Mouse (Mus musculus): ENCODE measurements at regions not wholly inside any gene's neighbourhood (a gene's known extent, or its start where the extent isn't known, plus 50 kb on each side); places are given as distances from the start of the nearest gene placed in this dataset.

DNA sequence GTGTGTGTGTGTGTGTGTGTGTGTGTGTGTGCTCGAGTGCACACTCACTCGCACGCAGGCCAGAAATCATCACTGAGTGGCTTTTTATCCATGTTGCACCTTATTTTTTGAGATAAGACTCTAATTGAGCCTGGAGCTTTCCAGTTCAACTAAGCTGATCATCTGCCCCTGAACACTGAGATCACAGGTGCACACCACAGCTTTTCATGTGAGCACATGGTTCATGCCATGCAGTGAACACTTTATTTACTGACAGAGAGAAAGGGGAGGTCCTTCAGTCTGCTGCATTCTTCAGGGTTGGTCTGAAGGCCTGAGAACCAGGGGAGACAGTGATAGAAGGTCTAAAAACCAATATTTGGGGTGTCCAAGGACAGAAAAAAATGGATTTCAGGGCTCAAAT is 161.7 kb upstream of the Olig3 start:
- Histone ChIP-seq H3K4me3 (replicated peaks) (no peak overlapping the region), H3K27me3 (ENCODE audit: control insufficient read depth) (no peaks in the 10 kb centered on the region), H3K9me3 (ENCODE audit: control insufficient read depth, low read length) (no peaks in the 10 kb centered on the region), H3K4me1 (ENCODE audit: control insufficient read depth) (peaks cover 2% of the 10 kb centered on the region), H3K36me3 (ENCODE audit: control insufficient read depth) (no peaks in the 10 kb centered on the region)
- TF ChIP-seq GATA1 (IDR thresholded peaks at IDR 0.05; ENCODE audit: low read length) (no peak), TAL1 (IDR thresholded peaks at IDR 0.05; ENCODE audit: low read length) (no peak)

DNA sequence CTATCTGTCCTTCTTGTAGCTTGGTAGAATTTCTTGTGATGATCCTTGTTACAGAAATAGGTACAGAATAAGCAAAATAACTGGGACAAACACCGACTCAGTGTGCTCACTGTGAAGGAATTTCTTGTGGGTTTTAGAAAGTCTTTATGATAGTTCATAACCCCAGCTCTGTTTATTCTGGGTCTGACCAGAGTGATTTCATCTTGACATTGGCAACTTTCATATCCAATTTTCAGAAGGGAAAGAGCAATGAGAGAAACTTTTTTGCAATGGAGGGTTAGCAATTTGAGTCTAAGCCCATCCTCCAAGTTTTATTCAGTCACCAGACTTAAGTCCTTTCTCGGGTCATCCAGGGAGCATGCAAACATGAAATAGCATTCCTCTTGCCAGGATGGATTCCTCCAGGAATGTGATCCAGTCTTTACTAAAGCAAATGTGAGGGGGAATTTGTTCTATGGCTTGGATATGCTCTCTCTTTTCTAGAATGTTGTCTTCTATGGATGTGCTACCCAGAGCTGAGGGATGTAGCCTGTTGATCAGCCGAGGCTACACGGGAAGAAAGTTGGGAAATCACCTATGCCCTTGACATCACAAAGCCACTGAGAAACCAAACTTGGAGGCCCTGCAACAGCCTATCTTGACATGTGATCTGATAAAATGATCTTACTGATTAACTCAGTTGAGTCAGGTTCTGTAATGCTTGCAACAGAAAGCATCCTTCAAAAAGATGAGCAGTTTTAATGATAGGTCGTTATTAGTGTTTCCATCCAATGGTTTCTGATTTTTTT is 163.2 kb upstream of the Olig3 start:
- Histone ChIP-seq H3K4me1 (ENCODE audit: control insufficient read depth) (peaks cover 2% of the 10 kb centered on the region), H3K9me3 (ENCODE audit: control insufficient read depth, low read length) (no peaks in the 10 kb centered on the region), H3K27me3 (ENCODE audit: control insufficient read depth) (peaks cover 3% of the 10 kb centered on the region), H3K36me3 (ENCODE audit: control insufficient read depth) (no peaks in the 10 kb centered on the region), H3K4me3 (replicated peaks) (no peak overlapping the region)
- TF ChIP-seq TAL1 (IDR thresholded peaks at IDR 0.05; ENCODE audit: low read length) (no peak), GATA1 (IDR thresholded peaks at IDR 0.05; ENCODE audit: low read length) (no peak)

GRCm38 (mm10) chr10:19192221-19192620 is 164.1 kb upstream of the Olig3 start:
- TF ChIP-seq GATA1 (IDR thresholded peaks at IDR 0.05; ENCODE audit: low read length) (no peak), TAL1 (IDR thresholded peaks at IDR 0.05; ENCODE audit: low read length) (no peak)
- no peaks in the 10 kb centered on the region for H3K36me3 ChIP-seq (ENCODE audit: control insufficient read depth)
- H3K4me1 ChIP-seq (ENCODE audit: control insufficient read depth) = peaks cover 2% of the 10 kb centered on the region

DNA sequence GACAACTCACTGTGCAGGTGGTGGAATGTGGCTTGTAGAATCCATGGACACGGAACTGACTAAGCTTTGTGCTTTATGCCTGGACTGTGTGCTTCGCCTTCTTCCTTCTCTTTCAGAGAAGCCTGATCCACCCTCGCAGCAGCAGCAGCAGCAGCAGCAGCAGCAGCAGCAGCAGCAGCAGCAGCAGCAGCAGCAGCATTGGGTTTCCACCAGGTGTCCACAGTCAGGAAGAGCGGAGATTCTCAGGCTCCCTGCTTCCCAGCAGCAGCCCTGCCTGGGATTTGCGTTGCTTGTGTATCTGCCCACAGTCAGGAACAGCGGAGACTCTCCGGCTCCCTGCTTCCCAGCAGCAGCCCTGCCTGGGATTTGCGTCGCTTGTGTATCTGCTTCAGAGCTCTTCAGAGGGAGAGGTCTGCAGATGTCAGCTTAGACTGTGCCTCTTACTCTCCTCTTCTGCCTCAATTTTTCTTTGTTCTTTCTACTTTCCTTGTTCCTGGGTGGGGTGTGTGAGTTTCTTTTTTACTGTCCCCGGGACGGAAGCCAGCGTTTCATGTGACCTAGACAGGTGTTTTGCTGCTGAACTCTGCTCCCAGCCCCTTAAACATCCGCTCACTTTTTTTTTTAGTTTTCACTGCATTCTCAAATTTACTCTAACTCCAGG is 168.1 kb upstream of the Olig3 start:
- no peaks in the 10 kb centered on the region for H3K36me3 ChIP-seq (ENCODE audit: control insufficient read depth)
- no peaks in the 10 kb centered on the region for H3K9me3 ChIP-seq (ENCODE audit: control insufficient read depth, low read length)
- H3K4me1 ChIP-seq (ENCODE audit: control insufficient read depth) = peaks cover 6% of the 10 kb centered on the region
- H3K27me3 ChIP-seq (ENCODE audit: control insufficient read depth) = peaks cover 8% of the 10 kb centered on the region
- TF ChIP-seq GATA1 (IDR thresholded peaks at IDR 0.05; ENCODE audit: low read length) = no peak
- no peak for TF ChIP-seq TAL1 (IDR thresholded peaks at IDR 0.05; ENCODE audit: low read length)
- H3K4me3 ChIP-seq (replicated peaks) = no peak overlapping the region

More at GRCm38 (mm10) chr10:19192221-19192620, 164.1 kb upstream of the Olig3 start:
- H3K9me3 ChIP-seq (ENCODE audit: control insufficient read depth, low read length) = no peaks in the 10 kb centered on the region
- H3K27me3 ChIP-seq (ENCODE audit: control insufficient read depth) = peaks cover 8% of the 10 kb centered on the region
- H3K4me3 ChIP-seq (replicated peaks) = no peak overlapping the region

GRCm38 (mm10) chr10:19187716-19188081 is 168.6 kb upstream of the Olig3 start:
- no peak for TF ChIP-seq GATA1 (IDR thresholded peaks at IDR 0.05; ENCODE audit: low read length)
- TF ChIP-seq TAL1 (IDR thresholded peaks at IDR 0.05; ENCODE audit: low read length) = no peak
- Histone ChIP-seq H3K4me3 (replicated peaks) (no peak overlapping the region), H3K9me3 (ENCODE audit: control insufficient read depth, low read length) (no peaks in the 10 kb centered on the region), H3K36me3 (ENCODE audit: control insufficient read depth) (no peaks in the 10 kb centered on the region), H3K27me3 (ENCODE audit: control insufficient read depth) (peaks cover 8% of the 10 kb centered on the region), H3K4me1 (ENCODE audit: control insufficient read depth) (peaks cover 6% of the 10 kb centered on the region)

GRCm38 (mm10) chr10:19187084-19187615 is 169.2 kb upstream of the Olig3 start:
- Histone ChIP-seq H3K36me3 (ENCODE audit: control insufficient read depth) (no peaks in the 10 kb centered on the region), H3K4me1 (ENCODE audit: control insufficient read depth) (peaks cover 4% of the 10 kb centered on the region), H3K27me3 (ENCODE audit: control insufficient read depth) (peaks cover 8% of the 10 kb centered on the region), H3K4me3 (replicated peaks) (no peak overlapping the region), H3K9me3 (ENCODE audit: control insufficient read depth, low read length) (no peaks in the 10 kb centered on the region)
- TF ChIP-seq GATA1 (IDR thresholded peaks at IDR 0.05; ENCODE audit: low read length) (no peak), TAL1 (IDR thresholded peaks at IDR 0.05; ENCODE audit: low read length) (no peak)

DNA sequence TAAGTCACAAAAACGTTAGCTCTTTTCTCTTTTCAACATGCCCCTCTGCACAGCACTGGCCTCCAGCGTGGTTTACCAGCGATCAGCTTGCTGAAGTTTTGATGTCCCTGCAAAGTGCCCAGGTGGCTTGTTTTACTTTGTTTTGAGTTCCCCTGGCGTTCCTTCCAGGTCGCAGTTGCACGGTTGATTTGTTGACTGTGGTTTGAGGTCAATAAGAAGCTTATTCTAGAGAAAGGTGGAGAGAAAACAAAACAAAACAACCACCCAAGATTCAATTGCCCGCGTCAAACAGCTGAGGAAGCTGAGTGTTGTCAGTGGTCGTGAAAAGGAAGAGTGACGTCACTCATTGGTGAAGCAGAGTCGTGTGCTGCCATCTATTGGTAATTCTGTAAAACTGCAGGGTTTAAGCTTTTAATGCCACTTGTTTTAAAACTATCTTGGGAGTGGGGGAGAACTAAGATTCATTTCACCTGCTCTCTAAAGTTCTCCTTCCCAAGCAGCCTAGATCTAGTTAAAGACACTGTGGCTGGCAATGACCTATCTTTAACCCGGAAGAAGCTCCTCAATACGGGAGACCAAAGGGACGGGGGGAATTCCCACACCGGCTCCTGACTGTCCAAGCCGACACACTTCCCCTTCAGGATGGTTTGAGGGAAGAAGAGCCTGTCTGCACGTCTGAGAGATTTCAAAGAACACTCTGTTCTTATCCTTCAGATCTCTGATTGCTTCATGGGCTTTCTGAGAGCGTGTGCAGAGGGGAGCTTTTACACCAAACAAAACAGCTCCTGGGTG is 170.3 kb upstream of the Olig3 start:
- no peaks in the 10 kb centered on the region for H3K36me3 ChIP-seq (ENCODE audit: control insufficient read depth)
- peaks cover 8% of the 10 kb centered on the region for H3K27me3 ChIP-seq (ENCODE audit: control insufficient read depth)
- no peaks in the 10 kb centered on the region for H3K9me3 ChIP-seq (ENCODE audit: control insufficient read depth, low read length)
- H3K4me1 ChIP-seq (ENCODE audit: control insufficient read depth) = peaks cover 4% of the 10 kb centered on the region
- H3K4me3 ChIP-seq (replicated peaks) = peak overlapping the region; percentile 36
- TF ChIP-seq GATA1 (IDR thresholded peaks at IDR 0.05; ENCODE audit: low read length) = no peak
- TF ChIP-seq TAL1 (IDR thresholded peaks at IDR 0.05; ENCODE audit: low read length) = no peak

GRCm38 (mm10) chr10:19184886-19185285 is 169.4 kb upstream of the Tnfaip3 start:
- no peak for TF ChIP-seq TAL1 (IDR thresholded peaks at IDR 0.05; ENCODE audit: low read length)
- no peak for TF ChIP-seq GATA1 (IDR thresholded peaks at IDR 0.05; ENCODE audit: low read length)
- peaks cover 8% of the 10 kb centered on the region for H3K27me3 ChIP-seq (ENCODE audit: control insufficient read depth)
- peaks cover 4% of the 10 kb centered on the region for H3K4me1 ChIP-seq (ENCODE audit: control insufficient read depth)
- H3K9me3 ChIP-seq (ENCODE audit: control insufficient read depth, low read length) = no peaks in the 10 kb centered on the region
- H3K4me3 ChIP-seq (replicated peaks) = no peak overlapping the region
- no peaks in the 10 kb centered on the region for H3K36me3 ChIP-seq (ENCODE audit: control insufficient read depth)

DNA sequence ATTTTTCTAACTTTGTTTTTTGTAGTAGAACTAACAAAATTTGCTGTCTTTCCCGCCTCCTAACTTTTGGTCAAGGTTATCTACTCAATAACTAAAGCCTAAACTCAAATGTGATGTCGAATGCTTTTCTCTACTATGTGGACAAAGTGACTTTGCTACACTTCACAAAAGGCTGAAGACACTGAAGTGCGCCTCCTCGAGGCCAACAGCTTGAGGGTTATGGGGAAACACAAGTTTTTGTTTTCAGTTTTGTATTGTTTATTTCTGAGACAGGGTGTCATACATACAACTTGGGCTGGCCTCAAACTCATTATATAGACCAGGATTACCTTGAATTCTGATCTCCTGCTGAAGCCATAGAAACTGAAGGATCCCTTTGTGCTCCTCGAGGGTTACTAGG is 162.4 kb upstream of the Tnfaip3 start:
- Histone ChIP-seq H3K4me1 (ENCODE audit: control insufficient read depth) (no peaks in the 10 kb centered on the region), H3K27me3 (ENCODE audit: control insufficient read depth) (no peaks in the 10 kb centered on the region), H3K4me3 (replicated peaks) (no peak overlapping the region), H3K9me3 (ENCODE audit: control insufficient read depth, low read length) (no peaks in the 10 kb centered on the region), H3K36me3 (ENCODE audit: control insufficient read depth) (no peaks in the 10 kb centered on the region)
- TF ChIP-seq TAL1 (IDR thresholded peaks at IDR 0.05; ENCODE audit: low read length) = no peak
- TF ChIP-seq GATA1 (IDR thresholded peaks at IDR 0.05; ENCODE audit: low read length) = no peak
